Mouse (Mus musculus): ENCODE measurements around the gene Adamts4. TPM values are rescaled to one million over a fixed set of nuclear protein-coding genes. Genes with fewer than 3 reads are reported as not detected.

Adamts4 gene
- total RNA-seq, 1 experiment: 4.5 TPM

DNA sequence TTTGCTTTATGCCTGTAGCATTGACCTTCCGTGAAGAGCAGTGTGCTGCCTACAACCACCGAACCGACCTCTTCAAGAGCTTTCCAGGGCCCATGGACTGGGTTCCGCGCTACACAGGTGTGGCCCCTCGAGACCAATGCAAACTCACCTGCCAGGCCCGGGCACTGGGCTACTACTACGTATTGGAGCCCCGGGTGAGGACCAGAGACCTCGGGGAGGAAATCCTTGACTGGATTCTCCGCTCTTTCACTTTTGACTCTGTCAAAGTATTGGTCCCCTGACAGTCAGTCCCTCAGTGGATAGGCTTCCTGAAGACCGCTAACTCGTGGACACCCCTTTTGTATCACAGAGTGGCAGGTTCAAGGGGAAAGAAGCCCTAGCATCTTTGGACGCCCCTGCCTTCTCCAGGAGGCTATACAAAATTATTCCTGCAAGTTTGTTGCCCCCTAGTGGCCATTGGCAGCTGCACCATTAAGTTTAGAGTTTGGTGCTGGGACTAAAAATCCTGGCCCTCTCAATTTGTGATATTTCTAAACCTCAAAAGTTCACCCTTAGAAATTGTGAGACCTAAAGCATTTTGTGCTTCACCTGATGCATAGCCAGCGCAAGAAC is 6.8 kb downstream of the Adamts4 start:
- peaks cover 0 to 7% of the 10 kb centered on the region in 2 experiments; a peak in 1 of 4 replicates for H3K4me1 ChIP-seq (ENCODE audit: control insufficient read depth in 2 of 2, insufficient read depth in 2 of 2, low read length in 2 of 2, poor library complexity in 1 of 2)
- H3K9me3 ChIP-seq (ENCODE audit: control insufficient read depth, insufficient read depth, low read depth, low read length): no peaks in the 10 kb centered on the region
- no peak overlapping the region for H3K9ac ChIP-seq (ENCODE audit: insufficient read depth, low read depth, low read length, poor library complexity, severe bottlenecking)
- in situ Hi-C loops (cut with MboI; ENCODE audit: low sequenced_read_pairs in 2 of 2, unreplicated experiment in 2 of 2): no loop called here
- H3K4me3 ChIP-seq (ENCODE audit: insufficient read depth in 1 of 2, low read depth in 1 of 2, low read length in 2 of 2, poor library complexity in 1 of 2, severe bottlenecking in 1 of 2): peak overlapping the region; percentile 16 to 41; a peak in 3 of 4 replicates
- TF ChIP-seq MAFK (IDR thresholded peaks at IDR 0.05; ENCODE audit: insufficient read depth, low read depth, low read length) (no peak), ZNF384 (IDR thresholded peaks at IDR 0.05; ENCODE audit: low read depth, low read length) (no peak), HCFC1 (IDR thresholded peaks at IDR 0.05; ENCODE audit: borderline replicate concordance, insufficient read depth, low read length) (no peak), ZC3H11A (IDR thresholded peaks at IDR 0.05; ENCODE audit: borderline replicate concordance, low read depth, low read length) (no peak), CHD2 (IDR thresholded peaks at IDR 0.05; ENCODE audit: low read depth, low read length) (no peak)
- no peak overlapping the region for H3K27ac ChIP-seq (ENCODE audit: insufficient read depth, low read depth, low read length, poor library complexity, severe bottlenecking)
- peak; percentile 62 for DNase-seq (ENCODE audit: low read depth, low spot score)
- no peaks in the 10 kb centered on the region for H3K36me3 ChIP-seq (ENCODE audit: control insufficient read depth, insufficient read depth, low read length, poor library complexity, severe bottlenecking)

GRCm38 (mm10) chr1:171257781-171258180 is 7.6 kb downstream of the Adamts4 start:
- H3K36me3 ChIP-seq (ENCODE audit: control insufficient read depth, insufficient read depth, low read length, poor library complexity, severe bottlenecking): no peaks in the 10 kb centered on the region
- in situ Hi-C loops (cut with MboI; ENCODE audit: low sequenced_read_pairs in 2 of 2, unreplicated experiment in 2 of 2): no loop called here
- no peak overlapping the region for H3K9ac ChIP-seq (ENCODE audit: insufficient read depth, low read depth, low read length, poor library complexity, severe bottlenecking)
- no peak overlapping the region for H3K27ac ChIP-seq (ENCODE audit: insufficient read depth, low read depth, low read length, poor library complexity, severe bottlenecking)
- no peak overlapping the region for H3K4me3 ChIP-seq (ENCODE audit: insufficient read depth in 1 of 2, low read depth in 1 of 2, low read length in 2 of 2, poor library complexity in 1 of 2, severe bottlenecking in 1 of 2)
- H3K4me1 ChIP-seq (ENCODE audit: control insufficient read depth in 2 of 2, insufficient read depth in 2 of 2, low read length in 2 of 2, poor library complexity in 1 of 2): peaks cover 0 to 10% of the 10 kb centered on the region in 2 experiments; a peak in 1 of 4 replicates
- DNase-seq (ENCODE audit: low read depth, low spot score): no peak
- TF ChIP-seq MAFK (IDR thresholded peaks at IDR 0.05; ENCODE audit: insufficient read depth, low read depth, low read length) (peak; percentile 82), ZC3H11A (IDR thresholded peaks at IDR 0.05; ENCODE audit: borderline replicate concordance, low read depth, low read length) (no peak), CHD2 (IDR thresholded peaks at IDR 0.05; ENCODE audit: low read depth, low read length) (no peak), ZNF384 (IDR thresholded peaks at IDR 0.05; ENCODE audit: low read depth, low read length) (no peak), HCFC1 (IDR thresholded peaks at IDR 0.05; ENCODE audit: borderline replicate concordance, insufficient read depth, low read length) (no peak)
- H3K9me3 ChIP-seq (ENCODE audit: control insufficient read depth, insufficient read depth, low read depth, low read length): no peaks in the 10 kb centered on the region

- in situ Hi-C loops (cut with MboI; ENCODE audit: low sequenced_read_pairs in 2 of 2, unreplicated experiment in 2 of 2): no loop called here
- no peaks in the 10 kb centered on the region for H3K36me3 ChIP-seq (ENCODE audit: control insufficient read depth, insufficient read depth, low read length, poor library complexity, severe bottlenecking)
Observed at GRCm38 (mm10) chr1:171258921-171259320, 8.7 kb downstream of the Adamts4 start.

DNA sequence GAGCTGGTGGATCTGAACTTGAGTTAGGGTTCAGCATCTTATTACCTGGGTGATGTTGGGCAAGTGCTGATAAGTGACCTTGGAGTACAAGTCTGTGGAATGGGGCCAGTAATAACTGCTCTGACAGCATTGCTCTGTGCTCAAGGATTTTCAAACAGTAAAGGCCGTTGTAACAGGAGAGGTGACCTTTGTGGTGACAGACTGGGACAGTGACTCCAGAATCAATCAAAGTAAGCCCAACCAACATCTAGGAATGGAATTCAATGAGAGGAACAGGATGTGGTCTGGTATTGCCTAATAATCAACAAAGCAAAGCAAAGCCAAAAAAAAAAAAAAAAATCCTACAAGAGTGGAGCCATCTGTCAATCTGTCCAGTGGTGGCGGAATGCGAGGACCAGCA is 10.1 kb downstream of the Adamts4 start:
- Histone ChIP-seq H3K4me1 (ENCODE audit: control insufficient read depth in 2 of 2, insufficient read depth in 2 of 2, low read length in 2 of 2, poor library complexity in 1 of 2) (peaks cover 0 to 7% of the 10 kb centered on the region in 2 experiments; a peak in 1 of 4 replicates), H3K9ac (ENCODE audit: insufficient read depth, low read depth, low read length, poor library complexity, severe bottlenecking) (no peak overlapping the region), H3K9me3 (ENCODE audit: control insufficient read depth, insufficient read depth, low read depth, low read length) (no peaks in the 10 kb centered on the region), H3K36me3 (ENCODE audit: control insufficient read depth, insufficient read depth, low read length, poor library complexity, severe bottlenecking) (no peaks in the 10 kb centered on the region), H3K4me3 (ENCODE audit: insufficient read depth in 1 of 2, low read depth in 1 of 2, low read length in 2 of 2, poor library complexity in 1 of 2, severe bottlenecking in 1 of 2) (no peak overlapping the region), H3K27ac (ENCODE audit: insufficient read depth, low read depth, low read length, poor library complexity, severe bottlenecking) (no peak overlapping the region)
- DNase-seq (ENCODE audit: low read depth, low spot score): no peak
- no peak for TF ChIP-seq ZC3H11A (IDR thresholded peaks at IDR 0.05; ENCODE audit: borderline replicate concordance, low read depth, low read length)
- no peak for TF ChIP-seq MAFK (IDR thresholded peaks at IDR 0.05; ENCODE audit: insufficient read depth, low read depth, low read length)
- no peak for TF ChIP-seq CHD2 (IDR thresholded peaks at IDR 0.05; ENCODE audit: low read depth, low read length)
- no peak for TF ChIP-seq ZNF384 (IDR thresholded peaks at IDR 0.05; ENCODE audit: low read depth, low read length)
- no peak for TF ChIP-seq HCFC1 (IDR thresholded peaks at IDR 0.05; ENCODE audit: borderline replicate concordance, insufficient read depth, low read length)
- in situ Hi-C loops (cut with MboI; ENCODE audit: low sequenced_read_pairs in 2 of 2, unreplicated experiment in 2 of 2): no loop called here

More at GRCm38 (mm10) chr1:171258921-171259320, 8.7 kb downstream of the Adamts4 start:
- TF ChIP-seq HCFC1 (IDR thresholded peaks at IDR 0.05; ENCODE audit: borderline replicate concordance, insufficient read depth, low read length): no peak
- TF ChIP-seq ZNF384 (IDR thresholded peaks at IDR 0.05; ENCODE audit: low read depth, low read length): no peak
- no peak for TF ChIP-seq CHD2 (IDR thresholded peaks at IDR 0.05; ENCODE audit: low read depth, low read length)
- no peak for TF ChIP-seq MAFK (IDR thresholded peaks at IDR 0.05; ENCODE audit: insufficient read depth, low read depth, low read length)
- Histone ChIP-seq H3K9me3 (ENCODE audit: control insufficient read depth, insufficient read depth, low read depth, low read length) (no peaks in the 10 kb centered on the region), H3K4me3 (ENCODE audit: insufficient read depth in 1 of 2, low read depth in 1 of 2, low read length in 2 of 2, poor library complexity in 1 of 2, severe bottlenecking in 1 of 2) (peak overlapping the region; percentile 20 to 45; a peak in 2 of 4 replicates), H3K9ac (ENCODE audit: insufficient read depth, low read depth, low read length, poor library complexity, severe bottlenecking) (peak overlapping the region; percentile 30), H3K4me1 (ENCODE audit: control insufficient read depth in 2 of 2, insufficient read depth in 2 of 2, low read length in 2 of 2, poor library complexity in 1 of 2) (peaks cover 0 to 7% of the 10 kb centered on the region in 2 experiments; a peak in 1 of 4 replicates), H3K27ac (ENCODE audit: insufficient read depth, low read depth, low read length, poor library complexity, severe bottlenecking) (no peak overlapping the region)
- DNase-seq (ENCODE audit: low read depth, low spot score): no peak
